Mouse (Mus musculus) ovary, postnatal 10 days (tissue): ENCODE measurements around the gene 0610010F05Rik.
"Not testable (repeated sequence)": the region's sequence is repeated elsewhere in the genome, so short reads cannot be mapped to it uniquely, and the experiment has no call there.

Experiments used
- DNase-seq: peaks from one replicate; pipeline ENCODE4 v3.0.0; 2022; ENCODE audit warnings: low spot score

The 0610010F05Rik gene

GRCm38 (mm10) chr11:23632945-23633878 lies at the start of gene 0610010F05Rik:
0610010F05Rik (minus strand) TSS chr11:23633639.
- DNase-seq, result peak; percentile 52

- DNase-seq, result no peak
Observed at GRCm38 (mm10) chr11:23682561-23682960, 49.1 kb upstream of the 0610010F05Rik start.

GRCm38 (mm10) chr11:23680435-23680950 lies 47.1 kb upstream of the 0610010F05Rik start:
- no peak for DNase-seq

- DNase-seq, result peak; percentile 15
Observed at GRCm38 (mm10) chr11:23679044-23679642, 45.7 kb upstream of the 0610010F05Rik start.

- no peak for DNase-seq
Observed at GRCm38 (mm10) chr11:23676100-23676499, 42.7 kb upstream of the 0610010F05Rik start.

- DNase-seq, result no peak
Observed at GRCm38 (mm10) chr11:23672256-23672749, 38.9 kb upstream of the 0610010F05Rik start.

- no peak for DNase-seq
Observed at GRCm38 (mm10) chr11:23667128-23667527, 33.7 kb upstream of the 0610010F05Rik start.

GRCm38 (mm10) chr11:23666526-23666925 lies 33.1 kb upstream of the 0610010F05Rik start:
- DNase-seq, result no peak

- peak; percentile 84 for DNase-seq
Observed at GRCm38 (mm10) chr11:23665798-23666501, 32.5 kb upstream of the 0610010F05Rik start, which contains the start of gene Pex13. Pex13 (minus strand) TSS chr11:23665959.

GRCm38 (mm10) chr11:23665311-23665786 lies 31.9 kb upstream of the 0610010F05Rik start, which contains the start of gene Pus10:
Pus10 (plus strand) TSS chr11:23665674.
- peak; percentile 21 for DNase-seq

GRCm38 (mm10) chr11:23664232-23664631 lies 30.8 kb upstream of the 0610010F05Rik start:
- no peak for DNase-seq

GRCm38 (mm10) chr11:23657791-23658190 lies 24.4 kb upstream of the 0610010F05Rik start:
- DNase-seq, result no peak

GRCm38 (mm10) chr11:23653666-23654065 lies 20.2 kb upstream of the 0610010F05Rik start:
- no peak for DNase-seq

- DNase-seq, result no peak
Observed at GRCm38 (mm10) chr11:23647835-23648234, 14.4 kb upstream of the 0610010F05Rik start.

GRCm38 (mm10) chr11:23647431-23647830 lies 14.0 kb upstream of the 0610010F05Rik start:
- no peak for DNase-seq

GRCm38 (mm10) chr11:23634573-23634972 lies 1.1 kb upstream of the 0610010F05Rik start:
- DNase-seq, result no peak

GRCm38 (mm10) chr11:23633879-23634215 lies 408 bp upstream of the 0610010F05Rik start:
- DNase-seq, result no peak

GRCm38 (mm10) chr11:23630664-23631063 lies 2.8 kb downstream of the 0610010F05Rik start:
- DNase-seq, result no peak

- no peak for DNase-seq
Observed at GRCm38 (mm10) chr11:23618995-23619394, 14.4 kb downstream of the 0610010F05Rik start.

- DNase-seq, result no peak
Observed at GRCm38 (mm10) chr11:23614546-23614945, 18.9 kb downstream of the 0610010F05Rik start.

- DNase-seq, result not testable (repeated sequence)
Observed at GRCm38 (mm10) chr11:23607291-23607690, 26.1 kb downstream of the 0610010F05Rik start.

- no peak for DNase-seq
Observed at GRCm38 (mm10) chr11:23570130-23570529, 63.3 kb downstream of the 0610010F05Rik start.
